Mouse (Mus musculus): ENCODE measurements around the gene Lypd6b. TPM values are rescaled to one million over a fixed set of nuclear protein-coding genes. Genes with fewer than 3 reads are reported as not detected.

The Lypd6b gene
- polyA plus RNA-seq, 1 experiment from 2014 or later, result 2.0 TPM

Other genes with a start within 250 kb of the Lypd6b start
- 1.7 and 4.3 TPM in 2 replicates for gene Kif5c, start 168.4 kb upstream of the Lypd6b start, polyA plus RNA-seq (2016; fragmentation: Nextera tagmentation; extraction: Ambion mirVana)